ENCODE assay signal across 21 mouse cellular contexts in the genomic region with DNA sequence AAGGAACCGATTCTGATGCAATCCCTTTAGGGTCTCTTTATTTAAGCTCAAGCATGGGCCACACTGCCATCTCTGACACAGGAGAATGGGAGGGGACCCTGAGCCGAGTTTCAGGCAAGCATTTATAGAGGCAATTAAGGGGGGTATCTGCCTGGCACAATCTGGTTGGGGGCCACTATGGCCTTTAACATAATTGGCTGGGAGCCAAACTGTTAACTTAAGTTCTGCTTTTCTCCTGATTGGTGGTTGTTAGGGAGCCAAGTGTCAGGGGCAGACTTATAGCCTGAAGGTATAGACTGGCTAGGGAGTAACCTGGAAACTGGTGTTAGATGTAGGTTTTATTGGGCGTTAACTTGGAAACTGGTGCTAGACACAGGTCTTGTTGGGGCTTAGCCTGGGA.
DNase-seq lines count a peak whose midpoint lies in the region; ATAC-seq and TF ChIP-seq lines count a peak whose summit lies in the region.
"Had no signal": no experiment of that assay in that cellular context is flagged by ENCODE, and none has a peak within 500 bp of the region (broad histone marks: within the 10 kb centered on the region; RNA-seq: fewer than 3 reads in every experiment).

No protein-coding gene starts in this region.

- H3K27ac ChIP-seq in limb, embryonic 11.5 days (replicated peaks; ENCODE audit: low read depth, low read length) = no peak overlapping the region
- no peak overlapping the region for H3K27ac ChIP-seq in limb, embryonic 10.5 days
- no peak overlapping the region for H3K27ac ChIP-seq in limb, embryonic 12.5 days
- H3K27ac ChIP-seq in limb, embryonic 14.5 days (replicated peaks; ENCODE audit: low read depth, low read length) = no peak overlapping the region
- H3K27ac ChIP-seq in forebrain, embryonic 13.5 days = no peak overlapping the region
- no peak overlapping the region for H3K27ac ChIP-seq in hindbrain, embryonic 10.5 days
- H3K27ac ChIP-seq: embryonic facial prominence, embryonic 10.5 days; embryonic facial prominence, embryonic 12.5 days had no signal

- no peak for TF ChIP-seq POLR2A in limb, embryonic 14.5 days (IDR thresholded peaks at IDR 0.05; ENCODE audit: borderline replicate concordance, extremely low read depth, insufficient read depth, insufficient read length)

- H3K4me3 ChIP-seq in limb, embryonic 11.5 days (ENCODE audit: low read depth, low read length) = no peak overlapping the region
- H3K4me3 ChIP-seq in limb, embryonic 10.5 days = no peak overlapping the region
- no peak overlapping the region for H3K4me3 ChIP-seq in limb, embryonic 12.5 days (replicated peaks)
- no peak overlapping the region for H3K4me3 ChIP-seq in limb, embryonic 14.5 days (replicated peaks; ENCODE audit: low read length)
- H3K4me3 ChIP-seq in forebrain, embryonic 13.5 days = no peak overlapping the region
- H3K4me3 ChIP-seq in hindbrain, embryonic 10.5 days = no peak overlapping the region
- H3K4me3 ChIP-seq: embryonic facial prominence, embryonic 10.5 days; embryonic facial prominence, embryonic 12.5 days had no signal

- no peak overlapping the region for H3K9ac ChIP-seq in limb, embryonic 11.5 days (ENCODE audit: low read length)
- no peak overlapping the region for H3K9ac ChIP-seq in limb, embryonic 12.5 days (replicated peaks)
- H3K9ac ChIP-seq in limb, embryonic 14.5 days (ENCODE audit: low read depth, low read length, severe bottlenecking) = no peak overlapping the region
- H3K9ac ChIP-seq in forebrain, embryonic 13.5 days = no peak overlapping the region
- H3K9ac ChIP-seq: embryonic facial prominence, embryonic 12.5 days had no signal

- WGBS in limb, embryonic 11.5 days = 41% methylated on average over 3 of the region's 3 CpGs
- 83% methylated on average over 3 of the region's 3 CpGs for WGBS in limb, embryonic 10.5 days
- 54% methylated on average over 3 of the region's 3 CpGs for WGBS in limb, embryonic 12.5 days
- WGBS in limb, embryonic 14.5 days = 32% methylated on average over 3 of the region's 3 CpGs
- 69% methylated on average over 3 of the region's 3 CpGs for WGBS in forebrain, embryonic 13.5 days
- WGBS in hindbrain, embryonic 10.5 days = 82% methylated on average over 3 of the region's 3 CpGs

- no peaks in the 10 kb centered on the region for H3K36me3 ChIP-seq in limb, embryonic 11.5 days (ENCODE audit: control insufficient read depth, insufficient read depth, low read length)
- no peaks in the 10 kb centered on the region for H3K36me3 ChIP-seq in limb, embryonic 10.5 days
- H3K36me3 ChIP-seq in limb, embryonic 12.5 days = no peaks in the 10 kb centered on the region
- H3K36me3 ChIP-seq in limb, embryonic 14.5 days (ENCODE audit: control insufficient read depth, insufficient read depth, low read length) = no peaks in the 10 kb centered on the region
- no peaks in the 10 kb centered on the region for H3K36me3 ChIP-seq in forebrain, embryonic 13.5 days (ENCODE audit: poor library complexity, severe bottlenecking)
- no peaks in the 10 kb centered on the region for H3K36me3 ChIP-seq in hindbrain, embryonic 10.5 days
- H3K36me3 ChIP-seq: embryonic facial prominence, embryonic 10.5 days; embryonic facial prominence, embryonic 12.5 days had no signal

- no peaks in the 10 kb centered on the region for H3K9me3 ChIP-seq in limb, embryonic 11.5 days (ENCODE audit: control insufficient read depth, low read length)
- H3K9me3 ChIP-seq in limb, embryonic 10.5 days (replicated peaks) = no peaks in the 10 kb centered on the region
- H3K9me3 ChIP-seq in limb, embryonic 12.5 days = no peaks in the 10 kb centered on the region
- no peaks in the 10 kb centered on the region for H3K9me3 ChIP-seq in limb, embryonic 14.5 days (ENCODE audit: control insufficient read depth, low read length)
- no peaks in the 10 kb centered on the region for H3K9me3 ChIP-seq in forebrain, embryonic 13.5 days (replicated peaks)
- H3K9me3 ChIP-seq in hindbrain, embryonic 10.5 days = no peaks in the 10 kb centered on the region
- H3K9me3 ChIP-seq: embryonic facial prominence, embryonic 10.5 days; embryonic facial prominence, embryonic 12.5 days had no signal

- no peak overlapping the region for H3K4me2 ChIP-seq in limb, embryonic 11.5 days (ENCODE audit: low read depth, severe bottlenecking)
- no peak overlapping the region for H3K4me2 ChIP-seq in limb, embryonic 12.5 days
- no peak overlapping the region for H3K4me2 ChIP-seq in limb, embryonic 14.5 days (replicated peaks; ENCODE audit: low read depth, low read length, severe bottlenecking)
- H3K4me2 ChIP-seq in forebrain, embryonic 13.5 days = no peak overlapping the region
- H3K4me2 ChIP-seq: embryonic facial prominence, embryonic 12.5 days had no signal

- no peak for DNase-seq in limb, embryonic 11.5 days (ENCODE audit: low spot score)
- DNase-seq in limb, embryonic 10.5 days (ENCODE audit: low spot score) = no peak
- DNase-seq in forelimb bud, embryonic 11.5 days (ENCODE audit: low read depth, low spot score) = peak; percentile 43
- DNase-seq in limb, embryonic 14.5 days (ENCODE audit: low spot score) = peak; percentile 5
- no peak for DNase-seq in cerebellum, postnatal 14 days
- no peak for DNase-seq in hindbrain, embryonic 10.5 days (ENCODE audit: low spot score)
- DNase-seq: adrenal gland, adult 8-10 months; adrenal gland, postnatal 14 days; adrenal gland, postnatal 36 days; cerebellum, adult 11-12 months; cerebellum, adult 8-10 months; cerebellum, adult 9-11 months; cerebellum, postnatal 25 days had no signal

- ATAC-seq in limb, embryonic 11.5 days (ENCODE audit: insufficient number of reproducible peaks, low FRiP score, low TSS enrichment, low read depth) = peak; percentile 76
- ATAC-seq in limb, embryonic 12.5 days (ENCODE audit: insufficient number of reproducible peaks, insufficient read depth, low FRiP score, low TSS enrichment, low read depth) = peak; percentile 81
- ATAC-seq in limb, embryonic 14.5 days (ENCODE audit: low FRiP score, low read depth) = no peak
- ATAC-seq in forebrain, embryonic 13.5 days = no peak
- ATAC-seq: activated CD4-positive, CD25-positive, alpha-beta regulatory T cell, adult 4 months; forebrain, embryonic 14.5 days; forebrain, embryonic 16.5 days; Patski had no signal

- no peaks in the 10 kb centered on the region for H3K4me1 ChIP-seq in limb, embryonic 11.5 days (ENCODE audit: control insufficient read depth, insufficient read depth, low read length)
- no peaks in the 10 kb centered on the region for H3K4me1 ChIP-seq in limb, embryonic 10.5 days
- peaks cover 9% of the 10 kb centered on the region; the same call in 1 of the 2 replicates for H3K4me1 ChIP-seq in limb, embryonic 12.5 days (replicated peaks)
- no peaks in the 10 kb centered on the region for H3K4me1 ChIP-seq in limb, embryonic 14.5 days (ENCODE audit: control insufficient read depth, insufficient read depth, low read length)
- no peaks in the 10 kb centered on the region for H3K4me1 ChIP-seq in forebrain, embryonic 13.5 days
- H3K4me1 ChIP-seq in hindbrain, embryonic 10.5 days (replicated peaks) = no peaks in the 10 kb centered on the region
- H3K4me1 ChIP-seq: embryonic facial prominence, embryonic 10.5 days; embryonic facial prominence, embryonic 12.5 days had no signal

- no peaks in the 10 kb centered on the region for H3K27me3 ChIP-seq in limb, embryonic 11.5 days (ENCODE audit: control insufficient read depth, insufficient read depth, low read length)
- no peaks in the 10 kb centered on the region for H3K27me3 ChIP-seq in limb, embryonic 10.5 days (ENCODE audit: low read depth, poor library complexity, severe bottlenecking)
- no peaks in the 10 kb centered on the region for H3K27me3 ChIP-seq in limb, embryonic 12.5 days
- no peaks in the 10 kb centered on the region for H3K27me3 ChIP-seq in limb, embryonic 14.5 days (ENCODE audit: control insufficient read depth, insufficient read depth, low read length)
- no peaks in the 10 kb centered on the region for H3K27me3 ChIP-seq in forebrain, embryonic 13.5 days
- no peaks in the 10 kb centered on the region for H3K27me3 ChIP-seq in hindbrain, embryonic 10.5 days (ENCODE audit: insufficient read depth, poor library complexity, severe bottlenecking)
- H3K27me3 ChIP-seq: embryonic facial prominence, embryonic 12.5 days; Patski had no signal

Comparison
In these comparisons a context has a peak if more than half of its experiments do, and no peak if none do; other contexts are left out.
1. ATAC-seq: peak in limb, embryonic 11.5 days (single experiment) and limb, embryonic 12.5 days (single experiment); none in limb, embryonic 14.5 days (single experiment) and forebrain, embryonic 13.5 days (single experiment).
2. DNase-seq: peak in forelimb bud, embryonic 11.5 days (single experiment) and limb, embryonic 14.5 days (single experiment); none in limb, embryonic 11.5 days (single experiment), limb, embryonic 10.5 days (single experiment), cerebellum, postnatal 14 days (0 of 2) and hindbrain, embryonic 10.5 days (single experiment).